Mouse (Mus musculus) liver, postnatal 0 days (tissue): ENCODE results near the gene Aph1a.

ENCODE experiments used
- CTCF ChIP-seq: sonication (generic); IDR thresholded peaks from 2 replicates; pipeline ENCODE4 v1.5.1; 2016; ENCODE audit warnings: antibody characterized with exemption, low read depth
- EP300 ChIP-seq: IDR thresholded peaks from 2 replicates; pipeline ENCODE4 v1.6.1; 2016; ENCODE audit warnings: antibody characterized with exemption, low read depth, mild to moderate bottlenecking

- TF ChIP-seq CTCF (no peak), EP300 (no peak)
Measured at GRCm38 (mm10) chr3:95931471-95931870, 37.7 kb downstream of the Aph1a start.
